Mouse (Mus musculus): ENCODE data around the gene 0610030E20Rik.

GRCm38 (mm10) chr6:72399967-72400366 is 52.9 kb downstream of the 0610030E20Rik start:
- TF ChIP-seq CTCF (IDR thresholded peaks at IDR 0.05) (no peak), EP300 (IDR thresholded peaks at IDR 0.05; ENCODE audit: insufficient read depth, low read depth, low read length) (no peak)

Measured in heart, adult 2 months (tissue).